Mouse (Mus musculus): ENCODE measurements around the gene Arhgap31.

The Arhgap31 gene

DNA sequence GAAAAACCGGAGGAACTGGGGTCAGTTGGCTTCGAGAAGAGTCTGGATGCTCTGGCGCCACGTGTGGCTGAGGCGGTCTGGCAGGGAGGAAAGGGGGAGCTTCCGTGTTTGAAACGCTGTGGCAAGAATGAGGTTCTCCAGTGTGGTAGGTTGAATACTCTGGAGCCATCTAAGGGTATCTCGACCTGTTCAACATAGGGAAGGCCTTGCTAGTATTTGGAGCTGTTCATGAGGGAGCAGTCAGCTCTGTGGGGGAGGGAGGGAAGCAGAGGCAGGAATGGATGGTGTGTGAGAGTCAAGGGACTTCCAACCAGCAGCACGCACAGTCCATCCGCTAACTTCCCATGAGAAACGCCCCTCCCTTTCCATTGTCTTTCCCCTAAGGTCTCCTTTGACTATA is 38.2 kb downstream of the Arhgap31 start:
- TF ChIP-seq CTCF (conservative IDR thresholded peaks at IDR 0.05; ENCODE audit: low read length) (no peak), NANOG (IDR thresholded peaks at IDR 0.05; ENCODE audit: borderline replicate concordance, low read length) (no peak), POU5F1 (IDR thresholded peaks at IDR 0.05; ENCODE audit: borderline replicate concordance, low read length) (no peak)
- Histone ChIP-seq H3K9me3 (ENCODE audit: low read length) (no peaks in the 10 kb centered on the region), H3K36me3 (ENCODE audit: insufficient read depth, low read length) (no peaks in the 10 kb centered on the region), H3K4me3 (replicated peaks; ENCODE audit: low read length) (no peak overlapping the region), H3K27me3 (ENCODE audit: insufficient read depth, low read length) (peaks cover 25% of the 10 kb centered on the region), H3K4me1 (replicated peaks; ENCODE audit: low read depth, low read length) (peaks cover 26% of the 10 kb centered on the region)

DNA sequence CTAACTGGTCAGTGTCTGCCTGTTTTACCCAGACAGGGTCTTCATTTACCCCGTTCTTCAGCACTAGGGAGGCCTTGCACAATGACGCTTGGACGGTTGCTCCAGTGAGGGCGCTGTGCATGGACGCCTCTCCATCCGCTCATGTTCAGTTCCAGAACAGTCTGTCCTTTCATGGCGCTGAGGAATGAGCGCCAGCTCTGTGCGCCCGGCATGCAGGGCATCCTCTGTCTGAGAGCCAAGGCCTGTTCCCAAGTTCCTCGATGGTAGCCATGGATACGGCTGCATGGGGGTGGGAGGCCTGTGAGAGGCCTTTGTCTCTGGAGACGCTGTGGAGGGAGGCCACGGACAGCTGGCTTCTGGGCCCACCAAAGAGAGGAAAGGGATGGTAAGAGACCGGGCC is 39.6 kb downstream of the Arhgap31 start:
- Histone ChIP-seq H3K36me3 (ENCODE audit: insufficient read depth, low read length) (no peaks in the 10 kb centered on the region), H3K27me3 (ENCODE audit: insufficient read depth, low read length) (peaks cover 25% of the 10 kb centered on the region), H3K9me3 (ENCODE audit: low read length) (no peaks in the 10 kb centered on the region), H3K4me3 (replicated peaks; ENCODE audit: low read length) (peak overlapping the region; percentile 60), H3K4me1 (replicated peaks; ENCODE audit: low read depth, low read length) (peaks cover 16% of the 10 kb centered on the region)
- TF ChIP-seq CTCF (conservative IDR thresholded peaks at IDR 0.05; ENCODE audit: low read length) (no peak), POU5F1 (IDR thresholded peaks at IDR 0.05; ENCODE audit: borderline replicate concordance, low read length) (no peak), NANOG (IDR thresholded peaks at IDR 0.05; ENCODE audit: borderline replicate concordance, low read length) (no peak)

DNA sequence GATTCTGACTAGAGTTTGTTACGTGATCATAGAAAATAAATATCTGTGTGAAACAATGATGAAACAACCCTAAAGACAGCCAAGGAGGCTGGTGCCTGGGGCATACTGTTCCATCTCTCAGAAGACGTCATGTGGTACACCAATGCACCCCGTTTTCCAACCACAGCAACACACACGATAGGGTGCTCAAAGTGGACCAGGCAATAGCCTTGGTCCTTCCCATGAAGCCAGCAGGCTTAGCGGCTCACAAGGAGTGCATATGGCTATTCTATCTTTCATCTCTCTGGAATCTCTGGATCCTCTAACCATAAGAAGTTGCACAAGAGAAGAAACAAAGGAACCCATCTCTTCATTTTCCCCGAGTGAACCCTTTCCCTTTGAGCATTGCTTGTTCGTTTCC is 40.1 kb downstream of the Arhgap31 start:
- no peaks in the 10 kb centered on the region for H3K9me3 ChIP-seq (ENCODE audit: low read length)
- H3K27me3 ChIP-seq (ENCODE audit: insufficient read depth, low read length) = peaks cover 25% of the 10 kb centered on the region
- H3K4me1 ChIP-seq (replicated peaks; ENCODE audit: low read depth, low read length) = peaks cover 16% of the 10 kb centered on the region
- no peaks in the 10 kb centered on the region for H3K36me3 ChIP-seq (ENCODE audit: insufficient read depth, low read length)
- TF ChIP-seq CTCF (conservative IDR thresholded peaks at IDR 0.05; ENCODE audit: low read length) (no peak), NANOG (IDR thresholded peaks at IDR 0.05; ENCODE audit: borderline replicate concordance, low read length) (no peak), POU5F1 (IDR thresholded peaks at IDR 0.05; ENCODE audit: borderline replicate concordance, low read length) (no peak)
- H3K4me3 ChIP-seq (replicated peaks; ENCODE audit: low read length) = peak overlapping the region; percentile 60

DNA sequence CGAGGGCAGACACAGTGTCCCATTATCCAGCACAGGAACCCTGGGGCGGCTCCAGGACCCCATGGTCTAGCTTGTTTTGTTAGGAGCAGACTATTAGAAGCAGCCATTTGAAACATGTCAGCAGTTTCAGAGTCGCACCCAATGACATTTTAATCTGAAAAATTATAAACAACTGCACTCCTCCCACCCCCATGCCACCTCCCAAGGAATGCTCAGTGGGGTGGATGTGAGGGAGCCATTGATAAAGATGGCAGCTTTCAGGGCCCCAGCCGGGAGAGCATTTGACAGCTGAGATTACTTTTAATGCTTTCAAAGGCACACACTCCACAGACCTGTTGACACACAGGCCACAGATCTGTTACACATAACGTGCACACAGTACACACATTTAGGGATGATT is 40.7 kb downstream of the Arhgap31 start:
- no peaks in the 10 kb centered on the region for H3K36me3 ChIP-seq (ENCODE audit: insufficient read depth, low read length)
- H3K9me3 ChIP-seq (ENCODE audit: low read length) = no peaks in the 10 kb centered on the region
- peaks cover 16% of the 10 kb centered on the region for H3K4me1 ChIP-seq (replicated peaks; ENCODE audit: low read depth, low read length)
- peaks cover 25% of the 10 kb centered on the region for H3K27me3 ChIP-seq (ENCODE audit: insufficient read depth, low read length)
- no peak for TF ChIP-seq NANOG (IDR thresholded peaks at IDR 0.05; ENCODE audit: borderline replicate concordance, low read length)
- TF ChIP-seq CTCF (conservative IDR thresholded peaks at IDR 0.05; ENCODE audit: low read length) = no peak
- TF ChIP-seq POU5F1 (IDR thresholded peaks at IDR 0.05; ENCODE audit: borderline replicate concordance, low read length) = no peak
- H3K4me3 ChIP-seq (replicated peaks; ENCODE audit: low read length) = no peak overlapping the region

DNA sequence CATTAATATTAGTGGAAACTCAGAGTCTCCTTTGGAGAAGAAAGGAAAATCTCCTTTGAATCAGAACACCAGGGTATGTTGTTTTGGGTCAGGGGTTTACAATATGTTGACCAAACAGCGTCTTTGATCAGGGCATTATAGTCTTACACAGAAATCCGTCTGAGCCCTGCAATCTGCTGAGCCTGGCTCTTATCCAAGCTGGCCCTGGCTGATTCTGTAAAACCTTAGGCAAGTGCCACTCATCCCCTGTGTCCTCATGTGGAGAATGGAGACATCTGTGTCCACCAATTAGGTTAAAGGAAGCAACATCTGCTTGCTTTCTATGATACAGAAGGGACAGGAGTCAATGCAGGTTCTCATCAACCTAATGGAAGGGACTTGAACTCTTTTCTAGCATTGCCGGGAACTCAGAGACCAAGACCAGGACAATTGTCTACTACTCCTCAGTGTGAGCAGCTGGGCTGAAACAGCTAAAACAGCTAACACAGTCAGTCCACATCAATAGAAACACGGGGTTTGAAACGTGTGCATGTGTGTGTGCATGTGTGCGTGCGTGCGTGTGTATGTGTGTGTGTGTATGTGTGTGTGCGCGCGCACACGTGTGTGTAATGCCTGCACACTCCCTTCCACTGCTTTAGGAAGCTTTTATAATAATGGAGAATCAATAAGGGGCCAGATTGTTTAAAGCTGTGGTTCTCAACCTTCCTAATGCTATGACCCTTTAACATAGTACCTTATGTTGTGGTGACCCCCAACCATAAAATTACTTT is 42.3 kb downstream of the Arhgap31 start:
- H3K36me3 ChIP-seq (ENCODE audit: insufficient read depth, low read length) = no peaks in the 10 kb centered on the region
- H3K27me3 ChIP-seq (ENCODE audit: insufficient read depth, low read length) = peaks cover 25% of the 10 kb centered on the region
- no peak for TF ChIP-seq CTCF (conservative IDR thresholded peaks at IDR 0.05; ENCODE audit: low read length)
- no peak for TF ChIP-seq POU5F1 (IDR thresholded peaks at IDR 0.05; ENCODE audit: borderline replicate concordance, low read length)
- no peak for TF ChIP-seq NANOG (IDR thresholded peaks at IDR 0.05; ENCODE audit: borderline replicate concordance, low read length)
- no peak overlapping the region for H3K4me3 ChIP-seq (replicated peaks; ENCODE audit: low read length)
- H3K9me3 ChIP-seq (ENCODE audit: low read length) = no peaks in the 10 kb centered on the region
- H3K4me1 ChIP-seq (replicated peaks; ENCODE audit: low read depth, low read length) = peaks cover 16% of the 10 kb centered on the region

DNA sequence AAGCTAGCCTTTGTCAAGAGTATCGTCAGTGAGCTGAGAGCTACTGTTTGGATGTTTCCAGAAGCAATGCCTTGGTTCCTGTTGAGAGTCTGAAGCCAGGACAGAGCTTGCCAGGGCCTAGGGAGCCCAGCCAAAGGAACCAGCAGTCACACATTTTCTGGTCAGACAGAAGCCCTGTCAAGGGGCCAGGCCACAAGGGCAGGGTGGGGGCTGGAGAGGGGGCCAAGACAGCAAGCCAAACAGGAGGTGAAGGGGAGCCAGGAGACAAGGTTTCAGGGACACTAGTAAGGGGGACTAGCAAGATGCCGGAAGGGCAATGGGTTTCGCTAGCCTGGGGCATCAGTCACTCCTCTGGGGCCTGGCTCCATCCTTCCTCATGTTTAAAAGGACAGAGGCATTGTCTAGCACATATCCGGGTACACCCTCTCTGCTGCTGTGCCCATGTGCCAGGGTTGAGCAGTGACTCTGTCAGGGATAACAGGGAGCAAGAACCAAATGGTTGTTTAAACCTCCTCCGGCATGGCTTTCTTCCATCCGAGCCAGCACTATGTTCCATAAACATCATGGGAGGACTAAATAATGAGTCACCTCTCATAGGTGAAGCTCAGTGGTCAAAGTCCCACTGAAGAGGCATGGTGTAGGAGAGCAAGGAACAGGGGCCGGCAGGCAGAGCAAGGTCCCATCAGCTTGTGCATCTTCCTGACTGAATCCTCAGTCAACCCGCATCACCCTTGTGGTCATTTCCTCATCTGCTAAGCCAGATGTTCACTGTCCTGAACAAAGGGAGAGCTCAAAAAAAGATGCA is 44.0 kb downstream of the Arhgap31 start:
- Histone ChIP-seq H3K4me1 (replicated peaks; ENCODE audit: low read depth, low read length) (peaks cover 11% of the 10 kb centered on the region), H3K27me3 (ENCODE audit: insufficient read depth, low read length) (peaks cover 18% of the 10 kb centered on the region), H3K36me3 (ENCODE audit: insufficient read depth, low read length) (no peaks in the 10 kb centered on the region), H3K9me3 (ENCODE audit: low read length) (no peaks in the 10 kb centered on the region), H3K4me3 (replicated peaks; ENCODE audit: low read length) (no peak overlapping the region)
- TF ChIP-seq NANOG (IDR thresholded peaks at IDR 0.05; ENCODE audit: borderline replicate concordance, low read length) (no peak), POU5F1 (IDR thresholded peaks at IDR 0.05; ENCODE audit: borderline replicate concordance, low read length) (no peak), CTCF (conservative IDR thresholded peaks at IDR 0.05; ENCODE audit: low read length) (no peak)

DNA sequence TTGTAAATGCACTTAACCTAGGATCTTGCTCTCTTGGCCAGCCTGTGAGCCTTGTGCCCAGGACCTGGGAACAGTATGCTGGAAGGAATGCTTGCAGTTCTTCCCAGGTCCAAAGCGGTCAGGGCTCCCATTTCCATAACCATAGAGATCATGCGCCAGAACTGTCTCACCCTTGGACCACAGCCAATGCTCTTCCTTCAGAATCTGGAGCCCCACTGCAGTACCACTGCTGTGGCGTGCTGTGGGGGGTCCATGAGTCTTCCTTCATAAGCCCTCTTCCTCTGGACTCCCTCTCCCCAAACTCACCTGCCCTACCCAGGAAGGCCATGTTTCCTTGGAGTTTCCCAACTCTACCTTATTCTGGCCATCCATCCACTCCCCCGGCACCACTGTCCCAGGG is 46.6 kb downstream of the Arhgap31 start:
- no peak for TF ChIP-seq POU5F1 (IDR thresholded peaks at IDR 0.05; ENCODE audit: borderline replicate concordance, low read length)
- no peak for TF ChIP-seq NANOG (IDR thresholded peaks at IDR 0.05; ENCODE audit: borderline replicate concordance, low read length)
- no peak for TF ChIP-seq CTCF (conservative IDR thresholded peaks at IDR 0.05; ENCODE audit: low read length)
- Histone ChIP-seq H3K36me3 (ENCODE audit: insufficient read depth, low read length) (no peaks in the 10 kb centered on the region), H3K4me1 (replicated peaks; ENCODE audit: low read depth, low read length) (no peaks in the 10 kb centered on the region), H3K27me3 (ENCODE audit: insufficient read depth, low read length) (no peaks in the 10 kb centered on the region; the same call in 1 of the 2 replicates), H3K9me3 (ENCODE audit: low read length) (no peaks in the 10 kb centered on the region), H3K4me3 (replicated peaks; ENCODE audit: low read length) (no peak overlapping the region)

DNA sequence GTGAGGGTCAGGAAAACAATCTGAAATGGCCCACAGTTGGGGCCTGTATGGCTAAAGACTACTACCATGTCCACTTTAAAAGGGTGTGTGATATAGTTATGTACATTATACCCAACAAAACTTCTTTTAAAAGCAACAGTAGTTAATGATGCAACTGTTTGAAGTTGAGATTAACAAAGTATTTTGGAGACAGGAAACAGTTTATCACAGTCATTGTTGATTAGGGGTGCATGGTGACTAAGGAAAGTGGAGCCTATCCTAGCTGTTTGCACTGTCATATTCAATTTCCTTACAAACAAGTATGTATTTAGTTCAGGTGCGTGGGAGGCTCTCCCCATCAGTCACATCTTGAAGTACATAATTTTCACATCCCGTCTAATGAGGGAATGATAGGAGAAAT is 47.1 kb downstream of the Arhgap31 start:
- H3K4me1 ChIP-seq (replicated peaks; ENCODE audit: low read depth, low read length) = no peaks in the 10 kb centered on the region
- H3K27me3 ChIP-seq (ENCODE audit: insufficient read depth, low read length) = no peaks in the 10 kb centered on the region; the same call in 1 of the 2 replicates
- H3K36me3 ChIP-seq (ENCODE audit: insufficient read depth, low read length) = no peaks in the 10 kb centered on the region
- no peak overlapping the region for H3K4me3 ChIP-seq (replicated peaks; ENCODE audit: low read length)
- TF ChIP-seq POU5F1 (IDR thresholded peaks at IDR 0.05; ENCODE audit: borderline replicate concordance, low read length) (no peak), CTCF (conservative IDR thresholded peaks at IDR 0.05; ENCODE audit: low read length) (no peak), NANOG (IDR thresholded peaks at IDR 0.05; ENCODE audit: borderline replicate concordance, low read length) (no peak)
- no peaks in the 10 kb centered on the region for H3K9me3 ChIP-seq (ENCODE audit: low read length)

All from E14TG2a.4 (cell line).